Mouse (Mus musculus): Measurements from ENCODE around the gene Gm12394. TPM values are rescaled to one million over a fixed set of nuclear protein-coding genes. Genes with fewer than 3 reads are reported as not detected.
"Not testable (repeated sequence)": the region's sequence is repeated elsewhere in the genome, so short reads cannot be mapped to it uniquely, and the experiment has no call there.

The Gm12394 gene
- total RNA-seq, 2 experiments from 2014 or later: not detected

DNA sequence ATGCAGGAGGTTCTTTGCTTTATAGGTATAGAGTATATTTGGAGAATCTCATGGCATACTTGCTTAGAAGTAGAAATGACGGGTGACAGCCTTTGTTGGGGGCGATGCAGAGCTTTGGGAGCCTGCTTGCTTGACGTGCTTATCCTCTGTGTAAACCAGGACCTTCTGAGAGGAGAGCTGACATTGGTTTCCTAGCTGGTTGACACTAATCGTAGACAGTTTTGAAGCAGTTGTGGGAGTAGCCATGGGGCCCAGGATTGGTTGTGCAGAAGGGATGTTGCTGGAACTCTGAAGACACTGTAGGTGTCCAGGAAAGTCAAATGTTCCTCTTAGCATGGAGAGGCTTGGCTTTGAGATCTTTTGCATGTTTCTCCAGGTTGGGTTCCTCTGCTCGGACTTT is 11.6 kb upstream of the Gm12394 start:
- DNase-seq: no peak
- intact Hi-C loops (cut with DNase I; ENCODE audit: low total_unique reads): no loop called here

- intact Hi-C loops (cut with DNase I; ENCODE audit: low total_unique reads): no loop called here
- DNase-seq: no peak
Observed at GRCm38 (mm10) chr4:42867390-42867789, 10.8 kb upstream of the Gm12394 start.

GRCm38 (mm10) chr4:42863487-42863886 is 6.9 kb upstream of the Gm12394 start:
- DNase-seq: not testable (repeated sequence)

GRCm38 (mm10) chr4:42860483-42860882 is 3.9 kb upstream of the Gm12394 start:
- DNase-seq; intact Hi-C loops (cut with DNase I; ENCODE audit: low total_unique reads): not testable (repeated sequence)

More at GRCm38 (mm10) chr4:42863487-42863886, 6.9 kb upstream of the Gm12394 start:
- intact Hi-C loops (cut with DNase I; ENCODE audit: low total_unique reads): not testable (repeated sequence)

- intact Hi-C loops (cut with DNase I; ENCODE audit: low total_unique reads); DNase-seq: not testable (repeated sequence)
Observed at GRCm38 (mm10) chr4:42853788-42854187, 2.8 kb downstream of the Gm12394 start, which contains the start of gene Fam205a1. Gene Fam205a1 (minus strand): TSS chr4:42853888.

DNA sequence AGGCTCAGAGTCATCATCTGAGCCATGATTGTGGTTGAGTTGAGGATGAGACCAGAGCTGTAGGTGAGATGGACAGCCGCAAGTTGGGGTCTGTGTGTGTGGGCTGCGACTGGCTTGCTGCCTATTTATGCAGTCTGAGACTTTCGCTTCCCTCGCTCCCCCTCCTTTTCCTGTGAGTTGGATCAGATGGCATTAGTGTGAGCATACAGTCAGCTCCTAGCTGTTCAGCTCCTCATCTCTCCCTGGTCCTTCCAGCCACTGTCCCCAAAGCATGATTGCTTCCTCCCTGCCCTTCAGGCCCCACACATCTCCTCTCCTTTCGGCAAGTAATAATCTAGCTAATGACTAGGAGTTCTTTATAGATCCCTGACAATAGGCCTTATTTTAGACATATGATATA is 82.7 kb downstream of the Gm12394 start, which contains the start of gene Ccl21a:
TSS of gene Ccl21a (minus strand) at position 101 of the 400 bp plus-strand sequence.
- DNase-seq; intact Hi-C loops (cut with DNase I; ENCODE audit: low total_unique reads): not testable (repeated sequence)

DNA sequence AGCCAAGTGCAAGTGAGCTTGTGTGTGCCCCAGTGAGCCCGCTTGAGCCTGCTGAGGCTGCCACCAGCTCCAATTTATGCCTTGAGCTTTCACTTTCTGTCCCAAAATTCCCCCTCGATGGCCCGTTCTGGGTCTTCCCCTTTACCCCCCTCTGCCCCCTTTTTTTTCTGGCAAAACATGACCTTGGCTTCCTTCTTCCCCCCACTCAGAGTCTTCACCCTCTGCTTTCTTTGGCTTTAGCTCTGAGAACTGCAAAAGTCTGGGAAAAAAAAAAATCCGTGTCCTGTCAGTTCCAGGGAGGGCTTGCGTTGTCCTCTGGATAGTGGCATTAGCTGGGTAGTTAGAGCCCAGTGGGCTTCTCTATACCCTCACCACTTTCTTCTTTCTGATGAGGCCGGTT is 100.1 kb downstream of the Gm12394 start, which contains the start of gene Ccl19:
TSS of gene Ccl19 (minus strand) at position 101 of the 400 bp plus-strand sequence.
- DNase-seq; intact Hi-C loops (cut with DNase I; ENCODE audit: low total_unique reads): not testable (repeated sequence)

- intact Hi-C loops (cut with DNase I; ENCODE audit: low total_unique reads); DNase-seq: not testable (repeated sequence)
Observed at GRCm38 (mm10) chr4:42735245-42735644, 121.3 kb downstream of the Gm12394 start, which contains the start of gene 4930578G10Rik. Gene 4930578G10Rik (plus strand): TSS chr4:42735545.

Other genes with a start within 250 kb of the Gm12394 start
- gene Gm10591, start 244.6 kb downstream of the Gm12394 start, total RNA-seq (2021): not detected
- gene Gm2564, start 227.1 kb downstream of the Gm12394 start, total RNA-seq (2021): 1 to 10 TPM; 1.1 to 3.3 TPM
- gene Ccl27b, start 201.5 kb downstream of the Gm12394 start, total RNA-seq (2021): not detected
- under 1 TPM in 1 of 2 experiments, not detected in 1; 0.44 TPM for gene Il11ra2, start 194.9 kb downstream of the Gm12394 start, total RNA-seq (2021)
- not detected for gene 4930578G10Rik, start 121.2 kb downstream of the Gm12394 start, total RNA-seq (2021)
- under 1 TPM in 1 of 2 experiments, not detected in 1; 0.66 TPM for gene Ccl19, start 100.2 kb downstream of the Gm12394 start, total RNA-seq (2021)
- gene Ccl21a, start 82.8 kb downstream of the Gm12394 start, total RNA-seq (2021): 1 to 10 TPM; 5.3 to 7.3 TPM
- not detected for gene Fam205a1, start 2.9 kb downstream of the Gm12394 start, total RNA-seq (2021)
- gene Fam205c, start 17.5 kb upstream of the Gm12394 start, total RNA-seq (2021): under 1 TPM; 0.49 to 0.86 TPM
- gene Phf24, start 59.9 kb upstream of the Gm12394 start, total RNA-seq (2021): under 1 TPM; 0.45 to 0.66 TPM
- gene Dnajb5, start 93.0 kb upstream of the Gm12394 start, total RNA-seq (2021): 100 to 1,000 TPM; 118 to 161 TPM
- gene 1700022I11Rik, start 112.8 kb upstream of the Gm12394 start, total RNA-seq (2021): not detected
- 100 to 1,000 TPM; 260 to 262 TPM for gene Vcp, start 143.7 kb upstream of the Gm12394 start, total RNA-seq (2021)
- 1 to 10 TPM; 2.2 to 2.6 TPM for gene Fancg, start 153.7 kb upstream of the Gm12394 start, total RNA-seq (2021)
- 1 to 10 TPM; 5.4 to 6.5 TPM for gene Pigo, start 169.0 kb upstream of the Gm12394 start, total RNA-seq (2021)
- 10 to 100 TPM; 82.9 to 84.8 TPM for gene Stoml2, start 174.9 kb upstream of the Gm12394 start, total RNA-seq (2021)
- gene Fam214b, start 189.4 kb upstream of the Gm12394 start, total RNA-seq (2021): 10 to 100 TPM; 25.1 to 27.8 TPM
- 1 to 10 TPM; 4.1 to 4.6 TPM for gene Unc13b, start 202.2 kb upstream of the Gm12394 start, total RNA-seq (2021)